Mouse (Mus musculus): Measurements from ENCODE around the gene Aoc1. TPM values are rescaled to one million over a fixed set of nuclear protein-coding genes. Genes with fewer than 3 reads are reported as not detected.
A peak's percentile ranks its signal among the peaks of the same experiment; 100 is the strongest.

Gene Aoc1
- polyA plus RNA-seq, 1 experiment from 2014 or later, result not detected

GRCm38 (mm10) chr6:48929595-48929994 lies 56.9 kb downstream of the Aoc1 start, which contains the start of gene 1600015I10Rik:
1600015I10Rik (plus strand) TSS chr6:48929895.
- Histone ChIP-seq H3K9ac (ENCODE audit: low read length) (no peak within 1 kb of the TSS), H3K27me3 (ENCODE audit: control insufficient read depth, insufficient read depth, low read length) (no peaks in the 10 kb centered on the region), H3K9me3 (ENCODE audit: control insufficient read depth, low read length) (no peaks in the 10 kb centered on the region), H3K4me1 (ENCODE audit: control insufficient read depth, insufficient read depth, low read length) (no peaks in the 10 kb centered on the region), H3K36me3 (ENCODE audit: control insufficient read depth, insufficient read depth, low read length) (no peaks in the 10 kb centered on the region), H3K4me2 (no peak within 1 kb of the TSS), H3K27ac (ENCODE audit: low read depth, low read length) (no peak within 1 kb of the TSS), H3K4me3 (ENCODE audit: low read depth, low read length) (no peak within 1 kb of the TSS)
- 92% methylated on average over 5 of the region's 5 CpGs for WGBS
- DNase-seq (ENCODE audit: low spot score, missing footprints) (no peak), ATAC-seq (ENCODE audit: low FRiP score) (no peak)

GRCm38 (mm10) chr6:48949596-48949995 lies 76.9 kb downstream of the Aoc1 start:
- Histone ChIP-seq H3K4me2 (no peak overlapping the region), H3K27me3 (ENCODE audit: control insufficient read depth, insufficient read depth, low read length) (no peaks in the 10 kb centered on the region), H3K4me3 (ENCODE audit: low read depth, low read length) (no peak overlapping the region), H3K36me3 (ENCODE audit: control insufficient read depth, insufficient read depth, low read length) (no peaks in the 10 kb centered on the region), H3K27ac (ENCODE audit: low read depth, low read length) (no peak overlapping the region), H3K9ac (ENCODE audit: low read length) (no peak overlapping the region), H3K4me1 (ENCODE audit: control insufficient read depth, insufficient read depth, low read length) (no peaks in the 10 kb centered on the region), H3K9me3 (ENCODE audit: control insufficient read depth, low read length) (no peaks in the 10 kb centered on the region)
- DNase-seq (ENCODE audit: low spot score, missing footprints) (no peak), ATAC-seq (ENCODE audit: low FRiP score) (no peak)
- WGBS, result 79% methylated on average over 2 of the region's 2 CpGs

GRCm38 (mm10) chr6:48950676-48951075 lies 78.0 kb downstream of the Aoc1 start:
- Histone ChIP-seq H3K9me3 (ENCODE audit: control insufficient read depth, low read length) (no peaks in the 10 kb centered on the region), H3K27me3 (ENCODE audit: control insufficient read depth, insufficient read depth, low read length) (no peaks in the 10 kb centered on the region), H3K27ac (ENCODE audit: low read depth, low read length) (no peak overlapping the region), H3K4me3 (ENCODE audit: low read depth, low read length) (no peak overlapping the region), H3K36me3 (ENCODE audit: control insufficient read depth, insufficient read depth, low read length) (no peaks in the 10 kb centered on the region), H3K9ac (ENCODE audit: low read length) (no peak overlapping the region), H3K4me1 (ENCODE audit: control insufficient read depth, insufficient read depth, low read length) (no peaks in the 10 kb centered on the region), H3K4me2 (no peak overlapping the region)
- no peak for DNase-seq (ENCODE audit: low spot score, missing footprints)
- no peak for ATAC-seq (ENCODE audit: low FRiP score)
- 93% methylated on average over 5 of the region's 5 CpGs for WGBS

GRCm38 (mm10) chr6:48951630-48952029 lies 78.9 kb downstream of the Aoc1 start:
- ATAC-seq (ENCODE audit: low FRiP score), result no peak
- WGBS, result 91% methylated on average over 6 of the region's 6 CpGs
- Histone ChIP-seq H3K27me3 (ENCODE audit: control insufficient read depth, insufficient read depth, low read length) (no peaks in the 10 kb centered on the region), H3K4me1 (ENCODE audit: control insufficient read depth, insufficient read depth, low read length) (no peaks in the 10 kb centered on the region), H3K9ac (ENCODE audit: low read length) (no peak overlapping the region), H3K4me3 (ENCODE audit: low read depth, low read length) (no peak overlapping the region), H3K4me2 (no peak overlapping the region), H3K9me3 (ENCODE audit: control insufficient read depth, low read length) (no peaks in the 10 kb centered on the region), H3K27ac (ENCODE audit: low read depth, low read length) (no peak overlapping the region), H3K36me3 (ENCODE audit: control insufficient read depth, insufficient read depth, low read length) (no peaks in the 10 kb centered on the region)
- no peak for DNase-seq (ENCODE audit: low spot score, missing footprints)

- Histone ChIP-seq H3K4me2 (no peak overlapping the region), H3K9ac (ENCODE audit: low read length) (no peak overlapping the region), H3K27me3 (ENCODE audit: control insufficient read depth, insufficient read depth, low read length) (no peaks in the 10 kb centered on the region), H3K36me3 (ENCODE audit: control insufficient read depth, insufficient read depth, low read length) (no peaks in the 10 kb centered on the region), H3K27ac (ENCODE audit: low read depth, low read length) (no peak overlapping the region), H3K4me3 (ENCODE audit: low read depth, low read length) (no peak overlapping the region), H3K9me3 (ENCODE audit: control insufficient read depth, low read length) (no peaks in the 10 kb centered on the region), H3K4me1 (ENCODE audit: control insufficient read depth, insufficient read depth, low read length) (no peaks in the 10 kb centered on the region)
- WGBS, result 83% methylated on average over 5 of the region's 5 CpGs
- ATAC-seq (ENCODE audit: low FRiP score) (no peak), DNase-seq (ENCODE audit: low spot score, missing footprints) (no peak)
These were observed 80.5 kb downstream of the Aoc1 start for GRCm38 (mm10) chr6:48953220-48953619.

GRCm38 (mm10) chr6:48954211-48954610 lies 81.5 kb downstream of the Aoc1 start:
- Histone ChIP-seq H3K27ac (ENCODE audit: low read depth, low read length) (no peak overlapping the region), H3K4me3 (ENCODE audit: low read depth, low read length) (no peak overlapping the region), H3K36me3 (ENCODE audit: control insufficient read depth, insufficient read depth, low read length) (no peaks in the 10 kb centered on the region), H3K4me1 (ENCODE audit: control insufficient read depth, insufficient read depth, low read length) (no peaks in the 10 kb centered on the region), H3K27me3 (ENCODE audit: control insufficient read depth, insufficient read depth, low read length) (no peaks in the 10 kb centered on the region), H3K4me2 (no peak overlapping the region), H3K9ac (ENCODE audit: low read length) (no peak overlapping the region), H3K9me3 (ENCODE audit: control insufficient read depth, low read length) (no peaks in the 10 kb centered on the region)
- DNase-seq (ENCODE audit: low spot score, missing footprints) (no peak), ATAC-seq (ENCODE audit: low FRiP score) (no peak)
- whole genome bisulfite sequencing, result 79% methylated on average over 5 of the region's 5 CpGs

- no peak for ATAC-seq (ENCODE audit: low FRiP score)
- 55% methylated on average over 1 of the region's 1 CpGs for WGBS
- H3K9ac ChIP-seq (ENCODE audit: low read length), result no peak overlapping the region
These were observed 82.2 kb downstream of the Aoc1 start for GRCm38 (mm10) chr6:48954946-48955345.

GRCm38 (mm10) chr6:48956785-48957184 lies 84.1 kb downstream of the Aoc1 start:
- Histone ChIP-seq H3K4me2 (no peak overlapping the region), H3K36me3 (ENCODE audit: control insufficient read depth, insufficient read depth, low read length) (no peaks in the 10 kb centered on the region), H3K9ac (ENCODE audit: low read length) (no peak overlapping the region), H3K4me3 (ENCODE audit: low read depth, low read length) (no peak overlapping the region), H3K27me3 (ENCODE audit: control insufficient read depth, insufficient read depth, low read length) (no peaks in the 10 kb centered on the region), H3K4me1 (ENCODE audit: control insufficient read depth, insufficient read depth, low read length) (no peaks in the 10 kb centered on the region), H3K9me3 (ENCODE audit: control insufficient read depth, low read length) (no peaks in the 10 kb centered on the region), H3K27ac (ENCODE audit: low read depth, low read length) (no peak overlapping the region)
- 94% methylated on average over 4 of the region's 4 CpGs for WGBS
- no peak for DNase-seq (ENCODE audit: low spot score, missing footprints)
- ATAC-seq (ENCODE audit: low FRiP score), result no peak

More at GRCm38 (mm10) chr6:48954946-48955345, 82.2 kb downstream of the Aoc1 start:
- Histone ChIP-seq H3K4me3 (ENCODE audit: low read depth, low read length) (no peak overlapping the region), H3K36me3 (ENCODE audit: control insufficient read depth, insufficient read depth, low read length) (no peaks in the 10 kb centered on the region), H3K27ac (ENCODE audit: low read depth, low read length) (no peak overlapping the region), H3K4me1 (ENCODE audit: control insufficient read depth, insufficient read depth, low read length) (no peaks in the 10 kb centered on the region), H3K27me3 (ENCODE audit: control insufficient read depth, insufficient read depth, low read length) (no peaks in the 10 kb centered on the region), H3K9me3 (ENCODE audit: control insufficient read depth, low read length) (no peaks in the 10 kb centered on the region), H3K4me2 (no peak overlapping the region)
- DNase-seq (ENCODE audit: low spot score, missing footprints), result peak; percentile 85

GRCm38 (mm10) chr6:48958053-48958452 lies 85.4 kb downstream of the Aoc1 start:
- no peak overlapping the region for H3K27ac ChIP-seq (ENCODE audit: low read depth, low read length)
- no peaks in the 10 kb centered on the region for H3K4me1 ChIP-seq (ENCODE audit: control insufficient read depth, insufficient read depth, low read length)
- no peak for ATAC-seq (ENCODE audit: low FRiP score)
- H3K27me3 ChIP-seq (ENCODE audit: control insufficient read depth, insufficient read depth, low read length), result no peaks in the 10 kb centered on the region
- H3K4me3 ChIP-seq (ENCODE audit: low read depth, low read length), result no peak overlapping the region
- no peaks in the 10 kb centered on the region for H3K36me3 ChIP-seq (ENCODE audit: control insufficient read depth, insufficient read depth, low read length)
- no peaks in the 10 kb centered on the region for H3K9me3 ChIP-seq (ENCODE audit: control insufficient read depth, low read length)
- DNase-seq (ENCODE audit: low spot score, missing footprints), result no peak
- H3K4me2 ChIP-seq, result no peak overlapping the region
- no peak overlapping the region for H3K9ac ChIP-seq (ENCODE audit: low read length)
- WGBS, result 71% methylated on average over 1 of the region's 1 CpGs

All from midbrain, embryonic 11.5 days (tissue).